Mouse (Mus musculus) G1E (cell line): Measurements from ENCODE around the gene Cacnb4. TPM values are rescaled to one million over a fixed set of nuclear protein-coding genes. Genes with fewer than 3 reads are reported as not detected.

Experiments
- ATAC-seq: 2 replicates; pipeline ENCODE4 v1.8.0; 2016; ENCODE audit warnings: mild to moderate bottlenecking; ENCODE audit not compliant: insufficient number of reproducible peaks, poor library complexity, low FRiP score, severe bottlenecking; ENCODE audit errors: extremely low read depth
- DNase-seq: peaks from one replicate; pipeline ENCODE4 v3.0.0; 2012; ENCODE audit warnings: low spot score
- H3K27me3 ChIP-seq: 2 replicates; pipeline ENCODE4 v1.6.1; 2012; ENCODE audit warnings: mild to moderate bottlenecking, low read length, inconsistent platforms; ENCODE audit not compliant: insufficient read depth
- H3K36me3 ChIP-seq: replicated peaks from 2 replicates; pipeline ENCODE3; 2012; ENCODE audit warnings: mild to moderate bottlenecking, inconsistent platforms
- H3K4me1 ChIP-seq: 2 replicates; pipeline ENCODE4 v1.6.1; 2012; ENCODE audit warnings: low read depth, low read length, inconsistent platforms, mixed read lengths; ENCODE audit not compliant: insufficient read depth
- H3K4me3 ChIP-seq: 2 replicates; pipeline ENCODE4 v1.5.1; 2012; ENCODE audit warnings: low read depth, mild to moderate bottlenecking, inconsistent platforms, low read length, moderate library complexity, mixed read lengths
- H3K9me3 ChIP-seq: replicated peaks from 2 replicates; pipeline ENCODE4 v1.6.1; 2012; ENCODE audit warnings: inconsistent platforms
- CTCF ChIP-seq: IDR thresholded peaks from 2 replicates; pipeline ENCODE4 v1.5.1; 2012; ENCODE audit warnings: low read depth, low read length, inconsistent platforms, mixed read lengths
- GATA1 ChIP-seq: IDR thresholded peaks from 2 replicates; pipeline ENCODE4 v1.6.1; 2012; ENCODE audit warnings: borderline replicate concordance, low read length, inconsistent platforms, mixed read lengths
- GATA2 ChIP-seq: IDR thresholded peaks from 2 replicates; pipeline ENCODE4 v1.6.1; 2012; ENCODE audit warnings: low read depth, low read length, inconsistent platforms, borderline replicate concordance
- POLR2AphosphoS5 ChIP-seq: IDR thresholded peaks from 2 replicates; pipeline ENCODE4 v1.6.1; 2012; ENCODE audit warnings: low read depth, low read length, inconsistent platforms; ENCODE audit not compliant: insufficient replicate concordance
- TAL1 ChIP-seq: conservative IDR thresholded peaks from 2 replicates; pipeline ENCODE4 v1.6.1; 2012; ENCODE audit warnings: low read depth, low read length, inconsistent platforms, mixed read lengths
- polyA plus RNA-seq: library from polyadenylated mRNA; stranded (reverse); fragments of >175 nt; gene quantifications from 2 replicates; pipeline ENCODE4 v1.2.3, GENCODE M21; 2012
- total RNA-seq, 2 experiments: library from RNA; stranded (forward) in 1 of 2; stranded (reverse) in 1 of 2; fragments of 200-1000 nt in 1 of 2; fragments of >200 nt in 1 of 2; fragmentation: Nextera tagmentation in 1 of 2; gene quantifications; 2 replicates each; pipeline ENCODE4 v1.2.3; 2014 to 2017

Cacnb4 gene
- total and polyA plus RNA-seq, 3 experiments: 0.01 to 0.15 (median 0.11) TPM

DNA sequence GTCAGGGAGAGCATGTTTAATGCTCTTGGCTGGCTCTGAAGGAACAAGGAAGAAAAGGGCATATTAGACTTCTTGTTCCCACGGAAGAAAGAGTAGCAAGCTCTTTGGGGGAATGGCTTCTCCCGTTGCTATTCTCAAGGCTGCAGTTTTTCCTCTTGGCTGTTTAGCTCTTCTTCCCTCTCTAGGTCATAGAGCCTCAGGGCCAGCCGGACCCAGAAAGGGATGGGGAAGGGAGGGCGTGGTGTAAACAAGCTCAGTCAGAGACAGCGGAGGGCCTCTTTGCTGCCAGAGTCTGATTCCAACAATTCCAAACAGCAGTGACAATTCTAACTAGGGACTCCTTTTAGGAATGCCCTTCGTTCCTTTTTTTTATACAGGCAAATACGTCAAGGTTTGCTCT lies 290.6 kb downstream of the Cacnb4 start:
- Histone ChIP-seq H3K27me3 (peaks cover 10% of the 10 kb centered on the region; the same call in 1 of the 2 replicates), H3K9me3 (no peaks in the 10 kb centered on the region), H3K36me3 (no peaks in the 10 kb centered on the region), H3K4me1 (peaks cover 5% of the 10 kb centered on the region; the same call in 1 of the 2 replicates), H3K4me3 (no peak overlapping the region)
- ATAC-seq (no peak), DNase-seq (no peak)
- no peak for TF ChIP-seq CTCF
- TF ChIP-seq POLR2AphosphoS5: no peak
- no peak for TF ChIP-seq TAL1
- no peak for TF ChIP-seq GATA2
- TF ChIP-seq GATA1: no peak

DNA sequence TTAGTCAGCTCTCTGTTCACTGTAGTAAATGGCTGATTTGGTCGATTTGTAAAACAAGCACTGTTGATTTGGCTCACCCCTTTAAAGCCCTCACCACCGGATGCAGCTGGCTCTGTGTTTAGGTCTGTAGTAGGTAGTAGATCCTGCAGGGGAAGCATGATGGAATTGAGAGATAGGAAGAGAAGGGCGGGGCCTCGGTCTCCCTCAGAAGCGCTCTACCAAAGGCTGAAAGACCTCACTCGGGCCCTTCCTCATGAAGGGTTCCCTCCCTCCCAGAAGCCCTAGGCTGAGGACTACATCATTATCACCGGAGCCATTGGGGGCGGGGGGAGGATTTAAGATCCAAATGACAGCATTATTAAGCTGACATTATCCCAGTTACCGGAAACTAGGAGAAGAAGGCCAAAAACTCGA lies 297.8 kb downstream of the Cacnb4 start:
- no peaks in the 10 kb centered on the region for H3K36me3 ChIP-seq
- no peak overlapping the region for H3K4me3 ChIP-seq
- DNase-seq (no peak), ATAC-seq (peak; percentile 68)
- no peaks in the 10 kb centered on the region; the same call in 1 of the 2 replicates for H3K27me3 ChIP-seq
- H3K4me1 ChIP-seq: peaks cover 8% of the 10 kb centered on the region; the same call in 1 of the 2 replicates
- TF ChIP-seq GATA1: no peak
- TF ChIP-seq POLR2AphosphoS5: no peak
- no peak for TF ChIP-seq CTCF
- TF ChIP-seq GATA2: no peak
- no peak for TF ChIP-seq TAL1
- no peaks in the 10 kb centered on the region for H3K9me3 ChIP-seq

GRCm38 (mm10) chr2:52378448-52378804 lies 298.2 kb downstream of the Cacnb4 start, which contains the start of gene Neb:
TSS of gene Neb (minus strand) at chr2:52378474.
- Histone ChIP-seq H3K9me3 (no peaks in the 10 kb centered on the region), H3K36me3 (no peaks in the 10 kb centered on the region), H3K4me1 (peaks cover 8% of the 10 kb centered on the region; the same call in 1 of the 2 replicates), H3K4me3 (no peak within 1 kb of the TSS), H3K27me3 (no peaks in the 10 kb centered on the region; the same call in 1 of the 2 replicates)
- TF ChIP-seq GATA2: no peak
- no peak for TF ChIP-seq POLR2AphosphoS5
- TF ChIP-seq CTCF: no peak
- no peak for TF ChIP-seq GATA1
- TF ChIP-seq TAL1: no peak
- DNase-seq (no peak), ATAC-seq (no peak)

Other genes with a start within 250 kb of the Cacnb4 start
- 23.0 and 28.9 TPM in 2 replicates for gene Stam2, start 65.5 kb upstream of the Cacnb4 start, total RNA-seq (2014; fragmentation: Nextera tagmentation)
- gene Stam2, start 65.5 kb upstream of the Cacnb4 start, total RNA-seq (2017): 20.0 and 25.8 TPM in 2 replicates
- gene Stam2, start 65.5 kb upstream of the Cacnb4 start, polyA plus RNA-seq: 6.2 and 9.3 TPM in 2 replicates
- not detected in 2 replicates for gene Fmnl2, start 181.0 kb upstream of the Cacnb4 start, total RNA-seq (2014; fragmentation: Nextera tagmentation)
- gene Fmnl2, start 181.0 kb upstream of the Cacnb4 start, total RNA-seq (2017): under 0.01 TPM in 1 of 2 replicates, not detected in the other
- gene Fmnl2, start 181.0 kb upstream of the Cacnb4 start, polyA plus RNA-seq: not detected in 2 replicates